Mouse (Mus musculus) kidney, postnatal 10 days (tissue): ENCODE data around the gene Sult2b1.

Experiments
- DNase-seq: peaks from one replicate; pipeline ENCODE4 v3.0.0; 2021; ENCODE audit warnings: mixed read lengths

The Sult2b1 gene

DNA sequence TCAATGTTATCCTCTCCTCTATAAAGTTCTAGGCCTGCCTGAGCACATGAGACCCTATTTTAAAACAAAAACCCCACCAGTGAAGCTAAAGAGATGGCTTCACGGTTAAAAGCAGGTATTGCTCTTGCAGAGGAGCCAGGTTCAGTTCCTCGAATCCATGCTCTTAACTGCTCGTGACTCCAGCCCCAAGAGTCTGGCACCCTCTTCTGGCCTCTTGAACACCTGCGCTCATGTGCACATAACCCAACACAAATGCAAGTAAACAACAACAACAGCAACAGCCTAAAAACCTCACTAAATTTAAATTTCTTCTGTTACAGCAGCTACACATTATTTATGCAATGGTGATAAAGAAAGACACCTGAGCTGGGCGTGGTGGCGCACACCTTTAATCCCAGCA lies 17.0 kb downstream of the Sult2b1 start:
- no peak for DNase-seq

DNA sequence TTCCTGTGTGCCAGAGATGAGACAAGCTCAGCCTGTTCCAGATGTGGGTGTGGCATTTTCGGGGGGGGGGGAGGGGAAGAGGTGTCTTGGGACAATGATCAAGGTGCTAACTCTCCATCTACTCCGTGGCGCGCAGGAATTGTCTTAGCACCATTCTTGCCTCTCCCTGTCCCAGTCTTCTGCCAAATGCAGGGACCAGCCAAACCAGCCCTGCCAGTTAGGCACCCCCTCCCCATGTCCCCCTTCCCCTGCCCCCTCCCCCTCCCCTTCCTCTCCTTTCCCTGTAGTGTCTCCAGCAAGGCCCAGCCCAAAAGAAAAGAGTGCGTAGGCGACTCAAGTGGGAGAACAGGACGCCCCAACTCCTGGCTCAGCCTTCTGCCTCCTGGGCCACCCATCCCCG lies 17.7 kb downstream of the Sult2b1 start:
- DNase-seq, result no peak

DNA sequence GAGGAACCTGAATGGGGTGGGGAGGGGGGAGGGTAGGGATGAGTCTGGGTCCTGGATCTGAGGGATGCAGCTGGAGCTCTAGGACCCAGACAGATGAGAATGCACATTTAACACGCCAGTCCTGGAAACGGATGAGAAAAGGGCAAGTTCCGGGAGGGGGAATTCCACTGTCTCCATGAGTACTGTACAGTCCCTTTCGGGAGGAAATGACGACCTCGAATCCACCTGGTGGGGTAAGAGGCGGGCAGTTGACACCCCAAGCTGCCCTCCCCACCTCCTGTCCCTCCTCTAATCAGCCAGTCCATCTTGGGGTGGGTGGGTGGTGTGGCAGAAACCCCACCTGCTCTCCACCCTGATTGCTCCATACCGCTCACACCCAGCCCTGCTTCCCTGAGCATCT lies 18.5 kb downstream of the Sult2b1 start:
- DNase-seq, result no peak

DNA sequence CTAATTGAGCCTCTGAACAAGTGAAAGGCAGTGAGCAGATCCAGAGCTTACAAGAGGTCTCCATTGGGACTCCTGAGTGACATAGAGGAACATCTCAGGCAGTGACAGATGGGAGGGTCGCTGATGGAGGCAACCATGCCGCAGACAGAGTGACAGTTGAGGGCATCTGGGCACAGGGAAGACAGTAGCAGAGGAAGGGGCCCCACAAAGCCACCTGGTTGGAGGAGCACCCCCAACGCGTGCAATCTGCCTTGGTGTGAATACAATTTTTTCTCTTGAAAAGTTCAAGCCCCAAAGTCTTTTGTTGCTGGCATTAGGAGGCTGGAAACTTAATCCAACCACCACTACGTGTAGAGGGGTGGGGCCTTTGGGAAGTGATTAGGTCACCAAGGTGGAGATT lies 24.3 kb downstream of the Sult2b1 start:
- DNase-seq, result no peak

DNA sequence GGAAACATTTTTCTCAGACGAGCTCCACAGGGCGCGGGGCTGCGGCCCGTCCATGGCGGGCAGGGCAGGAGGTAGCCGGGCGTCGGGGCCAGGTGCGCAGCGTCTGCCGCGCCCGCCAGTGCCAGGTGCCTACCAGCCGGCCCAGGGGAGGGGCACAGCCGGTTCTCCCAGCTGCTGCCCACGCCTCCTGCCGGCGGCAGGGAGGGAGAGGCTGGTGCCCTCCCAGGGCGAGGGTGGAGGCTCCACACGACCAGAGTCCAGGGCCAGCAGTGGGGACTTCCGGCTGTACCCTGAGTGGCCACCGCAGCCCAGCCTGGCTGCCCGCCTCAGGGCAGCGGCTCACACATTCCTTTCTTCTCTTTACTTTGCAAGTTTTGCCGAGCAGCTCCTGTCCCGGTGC lies 25.1 kb downstream of the Sult2b1 start:
- peak; percentile 78 for DNase-seq

DNA sequence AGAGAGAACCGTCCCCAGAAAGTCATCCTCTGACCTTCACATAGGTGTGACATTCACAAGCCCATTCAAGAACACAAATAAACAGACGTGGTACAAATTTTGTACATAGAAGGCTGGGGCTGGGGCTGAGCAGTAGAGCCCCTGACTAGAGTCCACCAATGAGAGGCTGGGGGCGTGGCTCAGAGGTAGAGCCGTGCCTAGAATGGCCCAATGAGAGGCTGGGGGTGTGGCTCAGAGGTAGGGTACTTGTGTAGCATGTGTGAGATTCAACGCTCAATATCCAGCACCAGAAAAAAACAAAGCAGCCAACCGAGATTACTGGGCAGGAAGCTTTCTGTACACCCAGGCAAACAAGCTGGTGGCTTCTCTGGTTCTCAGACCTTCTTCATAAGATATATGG lies 28.8 kb downstream of the Sult2b1 start:
- no peak for DNase-seq

DNA sequence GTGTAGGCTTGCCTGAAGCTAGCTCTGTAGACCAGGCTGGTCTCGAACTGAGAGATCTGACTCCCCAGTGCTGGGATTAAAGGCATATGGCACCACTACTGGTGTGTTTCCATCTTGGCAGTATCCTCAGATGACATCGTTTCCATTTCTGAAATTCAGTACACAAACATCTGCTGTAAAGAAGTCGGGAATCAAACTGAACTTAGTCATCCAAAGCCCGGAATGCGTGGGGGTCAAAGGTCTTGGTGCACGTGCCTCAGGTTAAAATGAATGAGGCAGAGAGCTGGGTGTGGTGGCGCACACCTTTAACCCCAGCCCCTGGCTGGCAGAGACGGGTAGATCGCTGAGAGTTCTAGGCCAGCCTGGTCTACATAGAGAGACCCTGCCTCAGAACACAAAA lies 34.3 kb downstream of the Sult2b1 start:
- peak; percentile 43 for DNase-seq

DNA sequence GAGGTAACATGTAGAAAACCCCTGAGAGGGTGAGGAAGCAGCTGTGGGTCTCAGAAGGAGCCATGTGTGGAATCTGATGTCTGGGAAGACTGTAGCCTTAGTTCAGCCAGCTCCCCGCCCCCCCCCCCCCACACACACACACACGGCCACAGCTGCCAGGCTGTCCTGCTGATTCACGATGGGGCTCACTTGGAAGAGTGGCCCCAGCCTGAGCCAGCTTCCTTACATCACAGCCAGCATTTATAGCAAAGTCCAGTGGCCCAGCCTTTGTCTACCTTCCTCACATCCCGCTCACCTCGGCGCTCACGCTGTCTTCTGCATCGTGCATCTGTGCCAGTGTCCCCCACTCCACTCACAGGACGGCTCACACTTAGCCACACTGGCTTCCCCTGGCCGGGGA lies 35.1 kb downstream of the Sult2b1 start:
- no peak for DNase-seq

DNA sequence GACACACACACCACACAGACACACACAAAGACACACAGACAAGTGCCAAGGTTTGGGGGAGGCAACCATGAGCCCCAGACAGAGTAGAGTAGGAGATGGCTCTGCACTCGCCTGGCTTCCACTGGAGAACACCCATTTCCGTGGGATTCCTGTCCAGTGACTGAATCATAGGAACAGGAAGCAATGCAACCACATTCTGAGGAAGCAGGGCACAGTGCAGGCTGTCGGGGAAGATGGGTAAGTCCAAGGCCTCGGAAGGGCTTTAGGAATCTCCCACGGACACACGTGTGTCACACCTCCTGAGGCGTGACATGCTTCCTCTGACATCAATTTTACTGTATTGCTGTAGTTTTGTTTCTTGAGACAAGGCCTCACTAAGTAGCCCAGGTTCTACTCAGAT lies 36.4 kb downstream of the Sult2b1 start:
- DNase-seq, result no peak

DNA sequence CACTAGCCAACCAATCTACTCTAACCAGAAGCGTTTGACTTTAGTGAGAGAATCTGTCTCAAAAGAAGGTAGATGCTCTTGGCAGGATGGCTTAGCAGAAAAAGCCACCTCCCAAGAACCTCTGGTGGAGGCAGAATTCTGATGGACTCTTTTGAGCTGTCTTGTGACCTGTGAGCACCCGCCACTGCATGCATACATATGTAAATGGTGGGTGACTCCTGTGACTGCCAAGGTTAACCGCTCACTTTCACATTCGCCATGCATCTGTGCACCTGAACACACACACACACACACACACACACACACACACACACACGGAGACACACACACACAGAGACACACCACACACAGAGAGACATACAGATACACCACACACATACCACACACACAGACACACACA lies 37.0 kb downstream of the Sult2b1 start:
- DNase-seq, result no peak

DNA sequence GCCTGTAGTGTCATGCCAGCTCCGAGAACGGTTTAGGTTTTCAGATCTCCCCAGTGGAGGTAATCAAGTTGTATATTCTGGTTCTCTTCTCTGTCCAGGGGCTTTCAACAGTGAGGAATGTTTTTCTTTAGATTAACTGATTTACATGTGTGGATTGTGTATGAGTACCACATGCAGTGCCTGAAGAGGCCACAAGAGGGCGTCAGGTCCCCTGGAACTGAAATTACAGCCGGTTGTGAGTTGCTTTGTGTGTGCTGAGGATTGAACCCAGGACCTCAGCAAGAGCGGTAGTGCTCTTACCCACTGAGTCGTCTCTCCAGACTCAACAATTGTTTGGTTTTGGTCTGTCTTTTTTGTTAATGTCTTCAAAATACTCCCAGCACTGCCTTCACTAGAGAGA lies 38.0 kb downstream of the Sult2b1 start:
- DNase-seq, result no peak

DNA sequence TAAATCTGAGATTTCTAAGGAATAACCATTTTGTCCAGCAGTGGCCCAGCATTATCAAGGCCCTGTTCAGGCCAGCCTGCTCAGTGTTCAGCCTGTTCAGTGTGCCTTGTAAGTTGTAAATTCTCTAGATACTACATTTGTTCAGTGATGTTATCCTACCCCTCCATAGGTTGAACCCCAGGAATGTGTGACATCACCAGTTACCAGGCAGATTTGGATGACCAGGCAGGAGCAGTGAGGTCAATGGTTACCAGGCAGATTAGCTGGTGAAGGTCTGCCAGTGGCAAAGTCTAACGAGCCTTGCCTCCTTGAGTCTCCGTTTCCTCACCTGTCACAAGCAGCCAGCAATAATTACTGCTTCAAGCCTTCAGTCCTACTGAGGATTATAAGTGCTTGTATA lies 40.1 kb downstream of the Sult2b1 start:
- peak; percentile 93 for DNase-seq

DNA sequence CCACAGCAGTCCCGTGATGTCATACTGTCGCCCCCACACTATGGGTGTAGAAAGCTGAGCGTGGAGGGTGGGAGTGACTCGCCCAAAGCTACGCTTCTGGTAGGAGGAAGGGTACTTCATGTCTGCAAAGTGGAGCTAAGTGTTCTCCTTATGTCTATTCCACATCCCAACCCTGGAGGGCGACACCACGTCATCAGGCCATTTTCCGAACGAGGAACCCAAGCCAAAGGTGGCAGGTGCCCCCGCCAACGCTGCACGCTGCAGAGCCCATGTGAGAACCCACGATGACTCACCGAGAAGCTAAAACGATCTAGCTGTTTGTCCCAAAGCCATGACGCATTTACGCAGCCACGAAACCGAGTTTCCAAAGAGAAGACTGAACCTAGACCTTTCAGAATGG lies 42.1 kb downstream of the Sult2b1 start:
- no peak for DNase-seq

DNA sequence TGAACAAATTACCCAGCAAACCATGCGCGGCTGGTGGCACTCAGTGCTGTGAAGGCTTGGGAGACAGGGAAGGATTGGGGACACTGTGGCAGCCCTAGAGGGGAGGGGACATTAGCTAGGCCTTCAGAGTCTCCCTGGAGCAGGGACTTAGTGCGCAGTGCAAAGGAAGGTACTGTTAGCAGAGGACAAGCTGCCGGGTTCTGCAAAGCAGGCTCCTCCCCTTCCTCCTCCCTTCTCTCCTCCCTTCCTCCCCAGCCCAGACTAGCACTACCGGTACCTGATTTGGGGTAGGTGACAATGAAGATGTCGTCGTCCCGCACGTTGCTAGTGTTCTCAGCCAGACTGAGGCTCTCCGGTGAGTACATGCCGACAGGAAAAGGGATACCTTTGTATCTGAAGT lies 42.7 kb downstream of the Sult2b1 start:
- DNase-seq, result no peak

DNA sequence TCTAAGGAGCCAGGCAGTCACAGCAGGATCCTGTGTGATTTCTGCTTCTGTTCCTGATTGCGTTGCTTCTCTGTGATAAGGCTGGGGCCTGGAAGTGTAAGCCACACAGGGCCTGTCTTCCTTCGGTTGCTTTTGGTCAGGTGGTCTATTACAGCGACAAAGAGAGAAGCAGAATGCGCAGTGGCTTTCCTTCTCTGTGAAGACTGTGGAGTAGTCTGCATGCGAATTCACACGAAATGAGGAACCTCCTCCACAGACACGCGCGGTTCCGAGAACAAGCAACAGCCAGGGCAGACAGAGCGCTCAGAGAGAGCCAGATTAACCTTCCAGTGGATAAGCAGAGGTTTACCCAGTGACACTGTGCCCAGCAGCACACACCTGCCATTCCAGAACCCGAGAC lies 43.2 kb downstream of the Sult2b1 start:
- DNase-seq, result no peak

DNA sequence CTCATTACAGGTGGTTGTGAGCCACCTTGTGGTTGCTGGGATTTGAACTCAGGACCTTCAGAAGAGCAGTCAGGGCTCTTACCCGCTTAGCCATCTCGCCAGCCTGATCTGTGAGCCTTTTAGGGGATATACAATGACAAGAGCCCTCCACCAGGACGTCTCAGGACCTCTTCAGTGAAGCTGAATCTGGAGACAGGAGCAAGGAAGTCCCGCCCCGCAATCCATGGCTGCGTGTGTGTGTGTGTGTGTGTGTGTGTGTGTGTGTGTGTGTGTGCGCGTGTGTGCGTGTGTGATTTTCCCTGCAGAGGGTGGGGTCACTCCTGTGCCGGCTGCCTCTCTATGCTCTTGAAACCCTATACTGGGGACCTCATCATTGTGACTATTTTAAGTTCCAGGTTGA lies 44.6 kb downstream of the Sult2b1 start:
- DNase-seq, result no peak

DNA sequence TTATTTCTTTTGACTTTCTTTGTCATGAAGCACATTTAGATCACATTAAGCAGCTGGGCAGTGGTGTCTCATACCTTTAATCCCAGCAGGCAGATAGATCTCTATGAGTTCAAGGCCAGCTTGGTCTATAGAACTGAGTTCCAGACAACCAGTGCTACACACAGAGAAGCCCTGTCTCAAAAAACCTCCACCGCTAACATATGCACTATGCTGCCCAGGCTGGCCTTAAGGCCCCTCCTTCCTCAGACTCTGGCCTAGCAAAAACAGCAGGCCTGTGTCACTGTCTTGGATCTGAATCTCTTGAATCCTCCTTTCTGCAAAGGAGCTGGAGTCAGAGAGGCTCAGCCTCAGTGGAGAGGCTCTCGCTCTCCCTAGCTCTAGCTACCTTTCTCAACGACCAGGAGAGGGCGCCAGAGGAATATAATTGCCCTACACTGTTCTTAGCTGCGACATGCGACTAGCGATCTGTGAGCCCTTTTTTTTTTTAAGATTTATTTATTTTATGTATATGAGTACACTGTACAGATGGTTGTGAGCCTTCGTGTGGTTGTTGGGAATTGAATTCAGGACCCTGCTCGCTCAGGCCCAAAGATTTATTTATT lies 45.2 kb downstream of the Sult2b1 start:
- DNase-seq, result peak; percentile 93

DNA sequence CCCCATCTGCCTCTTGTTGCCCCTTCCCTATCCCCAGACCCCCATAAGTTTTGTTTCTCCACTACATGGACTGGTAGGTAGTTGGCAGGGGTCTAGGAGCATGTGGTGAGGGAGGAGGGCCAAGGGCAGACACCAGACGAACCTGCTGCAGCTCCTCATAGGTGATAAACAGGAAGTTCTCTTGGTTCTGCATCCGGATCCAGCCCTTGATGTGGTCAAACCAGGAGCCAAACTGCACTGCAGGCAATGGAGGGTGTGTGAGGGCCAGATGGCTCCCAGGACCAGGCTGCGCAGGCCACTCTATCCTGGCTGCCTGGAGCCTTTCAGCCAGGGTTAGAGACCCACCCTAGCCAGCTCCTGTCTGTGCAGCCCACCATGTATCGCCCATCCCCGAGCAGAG lies 51.0 kb downstream of the Sult2b1 start:
- no peak for DNase-seq

DNA sequence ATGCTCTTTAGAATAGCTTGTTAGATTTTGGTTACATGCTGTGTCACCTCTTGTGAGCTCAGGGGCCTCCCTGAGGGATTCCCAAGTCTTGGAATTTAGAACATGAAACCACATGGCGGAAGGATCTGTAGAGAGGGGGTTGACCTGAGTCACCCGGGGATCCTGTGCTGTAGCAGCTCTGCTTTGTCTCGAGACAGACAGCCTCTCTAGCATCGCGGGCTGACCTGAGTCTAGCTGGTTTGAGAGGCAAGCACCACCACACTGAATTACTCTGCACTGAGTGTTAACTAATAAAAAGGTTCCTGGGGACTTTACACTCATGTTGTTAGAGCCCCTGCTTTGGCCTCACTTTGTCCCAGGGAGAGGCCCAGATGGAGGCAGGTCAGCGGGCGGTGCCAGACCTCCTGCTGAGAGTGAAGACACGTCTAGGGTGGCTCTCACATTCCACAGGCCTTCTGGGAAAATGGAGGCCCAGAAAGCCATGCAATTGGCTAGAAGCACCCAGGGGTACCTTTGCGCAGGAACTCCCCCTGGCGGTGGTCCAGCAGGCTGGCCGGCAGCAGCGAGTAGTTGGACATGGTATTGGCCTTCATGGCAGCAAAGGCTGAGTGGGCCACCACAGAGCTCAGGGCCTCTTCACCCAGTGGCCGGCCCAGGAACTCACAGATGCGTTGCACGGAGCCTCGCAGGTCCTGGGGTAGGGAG lies 53.6 kb downstream of the Sult2b1 start:
- DNase-seq, result peak; percentile 75

DNA sequence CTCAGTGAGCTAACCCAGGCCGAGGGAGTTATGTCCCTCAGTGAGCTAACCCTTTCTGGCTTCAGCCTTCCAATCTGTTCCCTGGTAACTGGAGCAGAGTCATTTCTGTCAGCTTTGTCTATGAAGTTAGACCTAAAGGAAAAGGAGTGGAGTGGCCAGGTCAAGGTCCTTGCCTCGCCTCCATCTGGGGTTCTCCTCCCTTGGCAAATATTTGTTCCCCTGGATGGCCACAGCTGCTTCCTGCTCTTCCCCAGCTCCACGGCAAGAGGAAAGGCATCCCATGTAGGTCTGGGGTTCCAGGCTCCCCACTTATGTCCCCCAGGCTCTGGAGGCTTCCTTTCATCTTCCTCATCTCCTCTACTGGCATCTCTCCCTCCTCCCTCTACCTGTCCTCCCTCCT lies 56.8 kb downstream of the Sult2b1 start:
- no peak for DNase-seq

DNA sequence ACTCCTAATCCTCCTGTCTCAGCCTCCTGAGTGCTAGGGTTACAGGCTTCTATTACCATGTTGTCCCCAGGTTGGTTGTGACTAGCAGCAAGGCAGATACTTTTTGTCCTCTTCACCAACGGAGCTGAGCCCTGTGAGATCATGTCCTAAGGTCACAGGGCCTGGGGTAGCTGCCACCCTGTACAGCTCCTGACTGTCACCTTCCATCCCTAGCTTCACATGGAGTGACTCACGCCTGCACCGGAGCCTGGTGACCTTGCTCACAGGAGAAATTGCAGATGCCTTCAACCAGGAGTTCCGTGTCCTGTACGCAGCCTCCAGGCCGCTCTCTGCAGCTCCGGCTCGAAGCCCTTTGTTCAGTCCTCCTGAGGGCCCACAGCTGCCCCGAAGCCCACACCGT lies 58.0 kb downstream of the Sult2b1 start:
- no peak for DNase-seq

DNA sequence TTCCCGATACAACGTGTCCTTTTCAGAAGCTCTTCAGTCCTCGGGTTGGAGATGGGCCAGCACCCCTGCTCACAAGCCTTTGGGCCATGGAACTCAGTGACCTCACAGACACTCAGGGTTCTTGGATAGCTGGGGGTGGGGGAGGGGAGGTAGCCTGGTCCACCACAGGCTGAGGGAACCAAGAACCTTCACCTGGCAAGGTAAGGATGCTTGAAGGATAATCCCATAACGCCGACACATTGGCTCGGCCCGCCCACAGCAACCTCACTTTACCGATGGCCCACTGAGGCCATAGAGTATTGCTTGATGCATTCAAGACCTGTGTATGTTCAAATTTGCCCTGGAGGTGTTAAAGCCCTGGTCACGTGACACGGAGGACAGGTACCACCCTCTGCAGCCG lies 58.8 kb downstream of the Sult2b1 start, which contains the start of gene Spaca4:
Gene Spaca4 (minus strand): TSS at position 101 of the 400 bp plus-strand sequence.
- DNase-seq, result no peak

DNA sequence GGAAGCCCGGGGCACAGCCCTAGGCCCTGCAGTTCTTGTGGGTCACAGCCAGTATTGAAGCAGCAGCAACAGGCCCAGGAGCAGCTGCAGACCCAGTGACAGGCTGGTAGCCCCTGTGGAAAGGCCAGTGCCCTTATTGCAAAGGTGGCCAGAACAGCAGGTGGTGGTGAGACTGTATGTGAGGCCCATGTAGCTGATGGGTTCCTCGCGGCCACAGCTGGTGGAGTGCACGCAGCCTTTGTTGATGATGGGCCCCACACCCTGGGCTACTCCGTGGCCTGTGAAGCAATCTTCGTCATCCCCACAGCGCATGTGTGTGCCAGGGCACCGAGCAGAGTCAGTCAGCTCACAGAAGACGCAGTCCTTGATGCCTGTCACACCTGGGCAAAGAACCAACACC lies 59.3 kb downstream of the Sult2b1 start:
- DNase-seq, result no peak

DNA sequence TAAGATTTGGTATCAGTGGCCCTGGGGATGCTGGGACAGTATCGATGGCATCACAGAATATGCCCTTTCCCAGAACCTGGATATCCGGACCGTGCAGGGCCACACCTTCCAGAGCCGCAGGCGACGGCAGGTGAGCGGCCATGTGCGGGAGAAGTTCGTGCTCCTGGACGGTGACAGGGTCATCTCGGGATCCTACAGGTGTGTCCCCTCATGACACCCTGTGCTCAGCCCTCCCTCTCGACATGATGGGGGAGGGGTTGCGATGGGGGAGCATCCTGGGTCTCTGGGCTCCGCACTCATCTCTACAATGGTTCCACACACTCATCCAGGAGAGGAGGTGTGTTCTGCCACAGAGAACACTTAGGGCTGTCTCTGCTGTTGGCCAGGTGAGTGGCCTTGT lies 60.7 kb downstream of the Sult2b1 start:
- no peak for DNase-seq

DNA sequence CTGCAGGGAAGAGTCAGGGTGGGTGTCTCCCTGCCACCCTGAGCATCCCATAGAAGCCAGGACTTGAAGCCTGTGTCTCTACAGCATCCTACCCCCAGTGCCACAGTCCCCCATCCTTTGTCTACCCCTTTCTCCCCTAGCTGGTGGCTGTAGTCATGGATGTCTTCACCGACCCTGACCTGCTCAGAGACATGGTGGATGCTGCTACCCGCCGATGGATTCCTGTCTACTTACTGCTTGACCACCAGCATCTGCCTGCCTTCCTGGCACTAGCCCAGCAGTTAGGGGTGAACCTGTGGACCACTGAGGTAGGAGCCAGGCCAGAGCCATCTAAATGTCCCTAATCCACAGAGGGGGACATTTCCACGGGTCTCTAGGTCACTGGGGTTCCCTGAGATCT lies 61.2 kb downstream of the Sult2b1 start:
- DNase-seq, result no peak
